Mouse (Mus musculus) spleen, postnatal 36 days (tissue): ENCODE measurements around the gene Zfpm1.

Source experiments
- DNase-seq, 2 experiments: peaks; one replicate each; pipeline ENCODE4 v3.0.0; 2022; ENCODE audit warnings: low spot score in 2 of 2, mixed read lengths in 1 of 2

Zfpm1 gene

GRCm38 (mm10) chr8:122376365-122377231 lies 94.7 kb downstream of the Zfpm1 start, which contains the start of gene Zc3h18:
Zc3h18 (plus strand) TSS chr8:122376609.
- peak; percentile 99 for DNase-seq

DNA sequence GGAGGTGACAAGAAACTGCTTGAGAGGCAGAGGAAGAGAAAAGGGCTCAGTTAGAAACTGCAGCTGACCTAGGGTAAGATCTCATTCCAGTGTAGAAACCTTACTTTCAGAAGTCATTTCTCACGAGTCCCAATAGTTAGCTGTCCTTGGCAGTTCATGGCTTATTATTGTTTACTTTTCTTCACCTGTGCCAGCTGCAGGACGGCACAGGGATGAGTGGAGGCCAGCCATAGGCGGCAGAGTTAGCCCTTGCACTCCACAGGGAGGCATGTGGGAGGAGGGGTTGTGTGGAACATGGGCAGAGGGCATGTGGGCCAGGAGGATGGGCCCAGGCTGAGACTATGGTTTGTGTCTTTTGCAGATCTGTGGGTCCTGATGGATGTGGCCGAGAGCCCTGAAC lies 101.1 kb downstream of the Zfpm1 start:
- no peak for DNase-seq
